Mouse (Mus musculus) lung, adult 2 months (tissue): ENCODE results near the gene Nfkb2. TPM values are rescaled to one million over a fixed set of nuclear protein-coding genes. Genes with fewer than 3 reads are reported as not detected.

Experiments used
- DNase-seq: peaks from one replicate; pipeline ENCODE4 v3.0.0; 2022
- H3K4me1 ChIP-seq: fragments of 200-500 bp; 2 replicates; pipeline ENCODE4 v1.6.1; 2011; ENCODE audit warnings: low read length; ENCODE audit not compliant: control insufficient read depth, insufficient read depth
- H3K4me3 ChIP-seq: fragments of 200-500 bp; replicated peaks from 2 replicates; pipeline ENCODE3; 2011; ENCODE audit warnings: low read depth, mild to moderate bottlenecking, control low read depth, low read length; ENCODE audit errors: extremely low read depth
- CTCF ChIP-seq: fragments of 200-500 bp; IDR thresholded peaks from 2 replicates; pipeline ENCODE4 v1.5.1; 2011; ENCODE audit warnings: mild to moderate bottlenecking, low read length, control low read depth; ENCODE audit not compliant: insufficient read depth
- POLR2A ChIP-seq: fragments of 200-500 bp; IDR thresholded peaks from 2 replicates; pipeline ENCODE4 v1.6.1; 2011; ENCODE audit warnings: low read depth, mild to moderate bottlenecking, control low read depth, low read length, borderline replicate concordance; ENCODE audit errors: extremely low read depth
- WGBS: fragments of 180-500 bp; shearing (Covaris S2); methylation state at CpG from one replicate; pipeline ENCODE4 v1.1.7; 2018; 5-methylcytosine and 5-hydroxymethylcytosine counted together
- polyA plus RNA-seq: library from polyadenylated mRNA; depleted of rRNA; stranded (reverse); fragments of >200 nt; gene quantifications from 2 replicates; pipeline ENCODE4 v1.2.3, GENCODE M21; 2012

The Nfkb2 gene
- polyA plus RNA-seq, 1 experiment = 60.6 TPM

DNA sequence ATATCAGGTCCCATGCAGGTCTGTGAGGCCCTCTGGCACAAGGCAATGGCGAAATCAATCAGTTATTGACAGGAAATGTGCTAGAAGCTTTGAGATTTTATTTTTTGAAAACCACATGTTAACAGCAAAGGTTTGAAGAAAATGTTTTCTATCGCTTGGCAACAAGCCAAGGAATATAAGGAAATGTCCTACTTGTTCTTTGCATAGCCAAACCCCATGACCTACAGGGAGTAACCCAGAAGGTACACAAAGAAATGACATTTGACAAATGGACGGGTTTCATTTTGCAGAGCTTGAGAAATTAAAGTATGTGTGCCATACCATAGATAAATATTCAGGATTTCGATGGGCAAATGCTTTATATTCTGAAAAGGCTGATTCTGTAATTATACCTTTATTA is 7.2 kb upstream of the Nfkb2 start:
- 61% methylated on average over 4 of the region's 4 CpGs for WGBS
- H3K4me1 ChIP-seq = no peaks in the 10 kb centered on the region
- TF ChIP-seq POLR2A (no peak), CTCF (no peak)
- DNase-seq = no peak
- H3K4me3 ChIP-seq = no peak overlapping the region

DNA sequence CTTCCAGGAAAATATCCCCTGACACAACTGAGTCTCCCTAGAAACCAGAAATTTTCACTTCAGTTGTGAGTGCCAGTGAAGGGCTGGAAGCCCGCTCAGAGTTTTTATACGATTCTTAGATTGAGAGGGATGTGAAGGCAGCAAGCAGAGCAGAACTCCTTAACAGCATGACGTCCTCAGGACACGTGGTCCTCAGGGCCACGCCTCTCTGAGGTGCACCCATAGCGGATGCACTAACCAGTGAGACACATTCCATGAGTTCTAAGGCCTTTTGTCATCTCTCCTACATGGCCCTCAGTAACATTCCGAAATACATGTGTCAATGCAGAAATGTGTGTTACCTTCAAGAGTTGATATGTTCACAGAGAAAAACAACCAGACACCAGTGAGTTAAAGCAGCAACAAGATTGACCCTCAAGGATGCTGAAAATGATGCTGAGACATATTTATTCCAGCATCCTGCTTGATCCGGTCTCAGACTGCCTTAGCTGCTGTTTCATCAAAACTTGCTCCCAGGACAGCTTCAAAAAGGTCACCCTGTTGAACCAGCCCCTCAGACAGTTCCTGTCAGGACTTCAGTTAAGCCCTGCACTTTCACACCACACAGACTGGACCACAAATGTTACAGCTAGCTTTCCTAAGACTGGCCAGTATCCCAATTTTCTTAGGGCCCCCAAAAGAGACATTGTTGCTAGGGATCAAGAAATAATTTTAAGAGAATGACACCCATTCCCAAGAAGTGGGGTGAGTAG is 3.6 kb upstream of the Nfkb2 start:
- 38% methylated on average over 8 of the region's 8 CpGs for WGBS
- H3K4me3 ChIP-seq = no peak overlapping the region
- no peak for TF ChIP-seq POLR2A
- TF ChIP-seq CTCF = no peak
- 0 out of 2 replicates have a peak, but pooled peaks cover 3% of the 10 kb centered on the region for H3K4me1 ChIP-seq
- no peak for DNase-seq

- no peak for DNase-seq
- WGBS = 91% methylated on average over 4 of the region's 4 CpGs
- TF ChIP-seq POLR2A = no peak
- no peak for TF ChIP-seq CTCF
- Histone ChIP-seq H3K4me3 (no peak overlapping the region), H3K4me1 (peaks cover 6% of the 10 kb centered on the region)
These were observed 1.6 kb upstream of the Nfkb2 start for GRCm38 (mm10) chr19:46302551-46302950.

DNA sequence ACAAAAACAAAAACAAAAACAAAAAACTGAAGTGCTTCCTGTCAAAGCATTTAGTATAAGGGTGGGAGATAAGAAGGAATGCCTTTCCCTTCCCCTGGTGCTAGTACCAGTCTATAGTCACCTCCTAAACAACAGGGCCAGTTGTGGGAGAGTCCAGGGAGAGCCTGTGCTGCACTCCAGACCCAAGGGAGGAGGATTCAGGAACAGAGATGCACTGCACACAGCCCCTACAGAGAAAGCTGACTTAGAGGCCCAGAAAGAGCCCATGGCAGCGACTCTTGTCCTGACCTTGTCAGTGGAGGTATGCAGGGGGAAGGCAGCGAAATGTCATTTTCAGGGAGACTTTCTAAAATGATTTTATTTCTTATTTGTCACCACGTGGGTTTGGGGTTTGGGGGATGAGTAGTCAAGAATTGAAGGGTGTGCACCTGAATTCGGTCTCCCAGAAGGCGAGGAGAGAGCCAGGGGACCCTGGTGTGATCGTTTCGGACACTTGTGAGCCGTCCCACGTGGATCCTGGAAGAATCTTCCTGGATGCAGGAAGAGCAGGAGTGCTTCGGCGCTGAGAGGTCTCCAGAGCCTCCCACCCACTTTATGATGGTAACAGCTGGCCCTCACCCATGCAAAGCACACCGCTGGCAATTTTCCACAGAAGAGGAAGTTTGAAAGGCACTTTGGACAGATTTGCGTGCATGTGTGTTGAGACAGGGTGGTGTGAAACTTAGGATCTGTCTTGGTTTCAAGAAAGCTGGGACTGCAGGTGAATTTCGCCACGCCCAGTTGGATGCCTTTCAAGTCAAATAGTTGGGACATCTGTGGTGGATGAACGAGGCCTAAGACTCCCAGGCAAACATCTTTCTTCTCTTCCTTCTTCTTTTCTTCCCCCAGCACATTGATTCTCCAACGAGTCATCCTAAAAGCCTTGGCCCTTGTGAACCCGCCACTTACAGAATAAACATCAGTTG is 587 bp upstream of the Nfkb2 start:
- no peak for TF ChIP-seq CTCF
- no peak for TF ChIP-seq POLR2A
- H3K4me3 ChIP-seq = peak overlapping the region; percentile 8
- peaks cover 6% of the 10 kb centered on the region for H3K4me1 ChIP-seq
- DNase-seq = no peak
- WGBS = 43% methylated on average over 18 of the region's 18 CpGs

- DNase-seq = no peak
- TF ChIP-seq POLR2A = no peak
- TF ChIP-seq CTCF = no peak
- Histone ChIP-seq H3K4me3 (peak overlapping the region; percentile 95), H3K4me1 (peaks cover 8% of the 10 kb centered on the region)
- under 1% methylated on average over 34 of the region's 34 CpGs for WGBS
These were observed 801 bp downstream of the Nfkb2 start for GRCm38 (mm10) chr19:46304908-46305333.

DNA sequence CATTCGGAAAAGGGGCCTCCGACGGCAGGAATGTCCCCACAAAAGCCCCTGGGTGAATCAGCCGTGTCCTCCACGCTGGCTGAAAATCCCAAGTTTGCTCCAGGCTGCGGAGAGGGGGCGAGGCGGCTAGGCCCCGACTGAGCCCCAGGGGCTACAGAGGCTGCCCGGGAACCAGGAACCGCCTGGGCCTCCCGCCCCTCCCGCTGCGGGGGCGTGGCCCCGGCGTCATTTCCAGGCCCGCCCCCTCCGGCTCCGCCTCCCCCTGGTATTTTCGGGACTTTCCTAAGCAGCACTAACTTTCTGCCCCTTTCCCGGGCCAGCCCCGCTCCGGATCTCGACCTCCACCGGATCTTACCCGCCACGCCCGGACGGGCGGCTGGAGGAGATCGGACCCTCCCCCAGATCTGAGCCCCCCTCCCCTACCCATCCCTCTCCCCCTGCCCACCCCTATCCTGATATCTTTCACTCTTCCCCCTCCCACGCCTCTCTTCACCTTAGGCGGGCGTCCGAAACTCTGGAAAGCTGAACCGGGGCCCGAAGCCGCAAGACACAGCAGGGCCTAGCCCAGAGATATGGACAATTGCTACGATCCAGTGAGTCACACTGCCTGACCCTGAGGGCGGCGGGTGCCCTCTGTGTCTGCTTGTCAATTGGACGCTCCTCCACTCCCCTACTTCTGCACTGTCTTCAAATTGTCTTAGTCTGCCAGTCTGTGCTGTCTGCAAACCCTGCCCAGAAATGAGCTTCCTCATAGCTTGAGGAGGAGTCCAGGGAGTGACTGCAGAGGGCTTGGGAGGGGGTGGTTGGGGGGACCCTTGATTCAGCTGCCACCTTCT is 1.5 kb downstream of the Nfkb2 start:
- WGBS = under 1% methylated on average over 43 of the region's 43 CpGs
- no peak for TF ChIP-seq CTCF
- peak; percentile 61; the same call in 1 of the 2 replicates for TF ChIP-seq POLR2A
- H3K4me3 ChIP-seq = peak overlapping the region; percentile 95
- peaks cover 8% of the 10 kb centered on the region for H3K4me1 ChIP-seq
- peak; percentile 88 for DNase-seq

DNA sequence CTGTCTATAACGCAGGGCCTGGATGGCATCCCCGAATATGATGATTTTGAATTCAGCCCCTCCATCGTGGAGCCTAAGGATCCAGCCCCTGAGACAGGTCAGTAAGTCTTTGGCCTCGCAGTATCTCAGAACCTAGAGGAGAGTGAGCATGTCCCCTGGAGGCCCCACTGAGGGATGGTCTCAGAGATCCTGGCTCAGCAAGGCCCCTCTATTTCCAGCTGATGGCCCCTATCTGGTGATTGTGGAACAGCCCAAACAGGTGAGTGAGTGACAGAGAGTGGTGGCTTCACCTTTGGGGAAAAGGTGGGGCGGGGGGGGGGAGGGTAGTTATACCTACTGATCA is 2.1 kb downstream of the Nfkb2 start:
- Histone ChIP-seq H3K4me3 (peak overlapping the region; percentile 95), H3K4me1 (peaks cover 8% of the 10 kb centered on the region)
- TF ChIP-seq CTCF (no peak), POLR2A (no peak)
- no peak for DNase-seq
- WGBS = 60% methylated on average over 5 of the region's 5 CpGs

GRCm38 (mm10) chr19:46306751-46307289 is 2.7 kb downstream of the Nfkb2 start:
- Histone ChIP-seq H3K4me3 (no peak overlapping the region), H3K4me1 (peaks cover 8% of the 10 kb centered on the region)
- no peak for DNase-seq
- no peak for TF ChIP-seq CTCF
- no peak for TF ChIP-seq POLR2A
- 95% methylated on average over 9 of the region's 9 CpGs for WGBS

- no peak for TF ChIP-seq POLR2A
- no peak for TF ChIP-seq CTCF
- no peak overlapping the region for H3K4me3 ChIP-seq
- H3K4me1 ChIP-seq = peaks cover 8% of the 10 kb centered on the region
- 90% methylated on average over 16 of the region's 16 CpGs for WGBS
- DNase-seq = no peak
These were observed 3.7 kb downstream of the Nfkb2 start for GRCm38 (mm10) chr19:46307781-46308180.
